Mouse (Mus musculus): ENCODE data around the gene Igsf9. TPM values are rescaled to one million over a fixed set of nuclear protein-coding genes. Genes with fewer than 3 reads are reported as not detected.

Gene Igsf9
- polyA plus RNA-seq, 1 experiment: 5.4 TPM

GRCm38 (mm10) chr1:172463387-172464333 lies 17.9 kb upstream of the Igsf9 start:
- H3K4me1 ChIP-seq (ENCODE audit: control insufficient read depth, insufficient read depth, low read length): no peaks in the 10 kb centered on the region
- H3K4me3 ChIP-seq (ENCODE audit: insufficient read depth, low read length): no peak overlapping the region
- TF ChIP-seq CTCF (IDR thresholded peaks at IDR 0.05; ENCODE audit: borderline replicate concordance, insufficient read depth, low read length): no peak
- TF ChIP-seq POLR2A (IDR thresholded peaks at IDR 0.05; ENCODE audit: low read depth, low read length): no peak
- no peak overlapping the region for H3K27ac ChIP-seq (ENCODE audit: insufficient read depth, low read length)

GRCm38 (mm10) chr1:172468301-172468877 lies 13.2 kb upstream of the Igsf9 start:
- TF ChIP-seq POLR2A (IDR thresholded peaks at IDR 0.05; ENCODE audit: low read depth, low read length) (no peak), CTCF (IDR thresholded peaks at IDR 0.05; ENCODE audit: borderline replicate concordance, insufficient read depth, low read length) (no peak)
- Histone ChIP-seq H3K4me3 (ENCODE audit: insufficient read depth, low read length) (no peak overlapping the region), H3K4me1 (ENCODE audit: control insufficient read depth, insufficient read depth, low read length) (no peaks in the 10 kb centered on the region), H3K27ac (ENCODE audit: insufficient read depth, low read length) (no peak overlapping the region)

- TF ChIP-seq POLR2A (IDR thresholded peaks at IDR 0.05; ENCODE audit: low read depth, low read length) (no peak), CTCF (IDR thresholded peaks at IDR 0.05; ENCODE audit: borderline replicate concordance, insufficient read depth, low read length) (no peak)
- H3K4me3 ChIP-seq (ENCODE audit: insufficient read depth, low read length): no peak overlapping the region
- H3K4me1 ChIP-seq (ENCODE audit: control insufficient read depth, insufficient read depth, low read length): no peaks in the 10 kb centered on the region
- H3K27ac ChIP-seq (ENCODE audit: insufficient read depth, low read length): no peak overlapping the region
Observed at GRCm38 (mm10) chr1:172469373-172469772, 12.2 kb upstream of the Igsf9 start.

GRCm38 (mm10) chr1:172469810-172470448 lies 11.7 kb upstream of the Igsf9 start:
- H3K4me3 ChIP-seq (ENCODE audit: insufficient read depth, low read length): no peak overlapping the region
- no peaks in the 10 kb centered on the region for H3K4me1 ChIP-seq (ENCODE audit: control insufficient read depth, insufficient read depth, low read length)
- TF ChIP-seq CTCF (IDR thresholded peaks at IDR 0.05; ENCODE audit: borderline replicate concordance, insufficient read depth, low read length): no peak
- no peak for TF ChIP-seq POLR2A (IDR thresholded peaks at IDR 0.05; ENCODE audit: low read depth, low read length)
- no peak overlapping the region for H3K27ac ChIP-seq (ENCODE audit: insufficient read depth, low read length)

- no peak overlapping the region for H3K27ac ChIP-seq (ENCODE audit: insufficient read depth, low read length)
- TF ChIP-seq POLR2A (IDR thresholded peaks at IDR 0.05; ENCODE audit: low read depth, low read length) (no peak), CTCF (IDR thresholded peaks at IDR 0.05; ENCODE audit: borderline replicate concordance, insufficient read depth, low read length) (no peak)
- H3K4me3 ChIP-seq (ENCODE audit: insufficient read depth, low read length): no peak overlapping the region
- H3K4me1 ChIP-seq (ENCODE audit: control insufficient read depth, insufficient read depth, low read length): no peaks in the 10 kb centered on the region
Observed at GRCm38 (mm10) chr1:172472909-172473308, 8.7 kb upstream of the Igsf9 start.

- Histone ChIP-seq H3K4me1 (ENCODE audit: control insufficient read depth, insufficient read depth, low read length) (no peaks in the 10 kb centered on the region), H3K4me3 (ENCODE audit: insufficient read depth, low read length) (no peak overlapping the region), H3K27ac (ENCODE audit: insufficient read depth, low read length) (no peak overlapping the region)
- TF ChIP-seq POLR2A (IDR thresholded peaks at IDR 0.05; ENCODE audit: low read depth, low read length) (no peak), CTCF (IDR thresholded peaks at IDR 0.05; ENCODE audit: borderline replicate concordance, insufficient read depth, low read length) (no peak)
Observed at GRCm38 (mm10) chr1:172474196-172474595, 7.4 kb upstream of the Igsf9 start.

- Histone ChIP-seq H3K4me3 (ENCODE audit: insufficient read depth, low read length) (no peak within 1 kb of the TSS), H3K27ac (ENCODE audit: insufficient read depth, low read length) (no peak within 1 kb of the TSS), H3K4me1 (ENCODE audit: control insufficient read depth, insufficient read depth, low read length) (no peaks in the 10 kb centered on the region)
- TF ChIP-seq CTCF (IDR thresholded peaks at IDR 0.05; ENCODE audit: borderline replicate concordance, insufficient read depth, low read length) (no peak), POLR2A (IDR thresholded peaks at IDR 0.05; ENCODE audit: low read depth, low read length) (no peak)
Observed at GRCm38 (mm10) chr1:172475054-172475741, 6.4 kb upstream of the Igsf9 start, which contains the start of gene Slamf9. Gene Slamf9, plus strand, starts transcription at chr1:172475358.

- TF ChIP-seq POLR2A (IDR thresholded peaks at IDR 0.05; ENCODE audit: low read depth, low read length) (no peak), CTCF (IDR thresholded peaks at IDR 0.05; ENCODE audit: borderline replicate concordance, insufficient read depth, low read length) (no peak)
- no peak overlapping the region for H3K27ac ChIP-seq (ENCODE audit: insufficient read depth, low read length)
- no peaks in the 10 kb centered on the region for H3K4me1 ChIP-seq (ENCODE audit: control insufficient read depth, insufficient read depth, low read length)
- no peak overlapping the region for H3K4me3 ChIP-seq (ENCODE audit: insufficient read depth, low read length)
Observed at GRCm38 (mm10) chr1:172478020-172478419, 3.6 kb upstream of the Igsf9 start.

GRCm38 (mm10) chr1:172480376-172480775 lies 1.2 kb upstream of the Igsf9 start:
- Histone ChIP-seq H3K27ac (ENCODE audit: insufficient read depth, low read length) (no peak overlapping the region), H3K4me1 (ENCODE audit: control insufficient read depth, insufficient read depth, low read length) (no peaks in the 10 kb centered on the region), H3K4me3 (ENCODE audit: insufficient read depth, low read length) (no peak overlapping the region)
- TF ChIP-seq CTCF (IDR thresholded peaks at IDR 0.05; ENCODE audit: borderline replicate concordance, insufficient read depth, low read length) (no peak), POLR2A (IDR thresholded peaks at IDR 0.05; ENCODE audit: low read depth, low read length) (no peak)

All from embryonic fibroblast, embryonic 13.5 days (primary cell).